Mouse (Mus musculus) liver, embryonic 14.5 days (tissue): Measurements from ENCODE around the gene Tbx2.
A peak's percentile ranks its signal among the peaks of the same experiment; 100 is the strongest.

Source experiments
- CTCF ChIP-seq: IDR thresholded peaks from 2 replicates; pipeline ENCODE4 v1.5.1; 2016; ENCODE audit warnings: antibody characterized with exemption, low read depth, control low read depth
- EP300 ChIP-seq: IDR thresholded peaks from 2 replicates; pipeline ENCODE4 v1.6.1; 2016; ENCODE audit warnings: antibody characterized with exemption, low read depth

- TF ChIP-seq EP300 (no peak), CTCF (peak; percentile 31)
These were observed 18.4 kb downstream of the Tbx2 start for GRCm38 (mm10) chr11:85850758-85851157.
